Mouse (Mus musculus): Measurements from ENCODE around the gene D10Jhu81e. TPM values are rescaled to one million over a fixed set of nuclear protein-coding genes. Genes with fewer than 3 reads are reported as not detected.

D10Jhu81e gene
- polyA plus RNA-seq, 1 experiment = 59.7 TPM

DNA sequence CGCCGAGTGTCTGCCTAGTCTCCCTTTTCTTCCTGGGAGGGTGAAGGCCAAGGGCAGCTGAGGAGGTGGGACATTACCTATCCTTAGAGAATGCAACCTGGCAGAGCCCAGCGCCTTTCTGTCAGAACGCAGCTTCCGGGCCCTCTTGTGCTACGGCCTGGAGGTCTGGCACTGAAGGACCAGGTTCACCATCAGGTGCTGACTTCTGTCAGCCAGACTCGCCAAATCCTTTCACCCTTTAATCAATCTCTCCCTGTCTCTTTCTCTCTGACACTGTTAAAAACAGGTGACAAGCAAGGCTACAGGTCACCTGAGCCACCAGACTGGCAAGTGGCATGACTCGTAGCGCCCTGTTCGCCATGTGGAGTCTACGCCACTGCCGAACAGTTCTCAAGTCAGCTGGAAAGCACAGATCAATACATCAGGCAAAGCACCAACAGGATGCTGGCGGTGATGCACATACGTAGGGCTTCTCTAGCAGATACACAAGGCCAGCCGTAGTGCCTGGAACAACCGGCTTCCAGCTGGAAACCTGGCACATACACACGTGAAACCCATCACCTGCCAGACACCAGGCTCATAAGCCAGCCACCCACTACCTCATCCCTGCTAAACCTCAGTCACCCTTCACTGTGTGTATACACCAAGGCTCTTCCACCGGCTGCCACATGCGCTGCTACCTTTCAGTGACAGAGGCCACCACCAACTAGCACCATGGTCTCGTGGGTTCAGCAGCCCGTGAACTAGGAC lies 4.2 kb downstream of the D10Jhu81e start:
- peaks cover 82% of the 10 kb centered on the region for H3K36me3 ChIP-seq (replicated peaks; ENCODE audit: low read length)
- peaks cover 58% of the 10 kb centered on the region for H3K4me1 ChIP-seq
- no peaks in the 10 kb centered on the region for H3K9me3 ChIP-seq
- H3K27me3 ChIP-seq (replicated peaks) = no peaks in the 10 kb centered on the region
- H3K4me3 ChIP-seq (replicated peaks) = no peak overlapping the region
- TF ChIP-seq FLI1 (IDR thresholded peaks at IDR 0.05; ENCODE audit: low read length) (no peak), GATA1 (IDR thresholded peaks at IDR 0.05; ENCODE audit: borderline replicate concordance, low read length) (no peak)

DNA sequence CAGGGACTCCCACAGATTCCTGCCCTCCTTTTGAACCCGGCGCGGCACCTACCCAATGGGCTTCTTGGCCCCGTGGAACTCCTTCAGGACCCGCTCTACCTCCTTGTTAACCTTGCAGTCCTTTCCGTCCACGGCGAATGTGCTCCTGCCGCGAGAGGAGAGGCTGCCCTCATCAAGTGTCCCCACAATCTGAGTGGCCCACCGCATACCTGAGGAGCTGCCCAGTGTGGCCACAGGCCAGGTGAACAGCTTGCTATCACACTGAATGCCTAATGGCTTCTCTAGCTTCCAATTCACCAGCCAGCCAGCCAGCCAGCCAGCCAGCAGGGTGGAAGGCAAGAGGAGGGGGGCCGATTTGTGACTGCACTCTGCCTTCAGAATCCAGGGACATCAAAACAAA lies 4.8 kb downstream of the D10Jhu81e start:
- H3K36me3 ChIP-seq (replicated peaks; ENCODE audit: low read length) = peaks cover 85% of the 10 kb centered on the region
- peaks cover 58% of the 10 kb centered on the region for H3K4me1 ChIP-seq
- H3K4me3 ChIP-seq (replicated peaks) = no peak overlapping the region
- TF ChIP-seq FLI1 (IDR thresholded peaks at IDR 0.05; ENCODE audit: low read length) (no peak), GATA1 (IDR thresholded peaks at IDR 0.05; ENCODE audit: borderline replicate concordance, low read length) (no peak)
- H3K9me3 ChIP-seq = no peaks in the 10 kb centered on the region
- H3K27me3 ChIP-seq (replicated peaks) = no peaks in the 10 kb centered on the region

DNA sequence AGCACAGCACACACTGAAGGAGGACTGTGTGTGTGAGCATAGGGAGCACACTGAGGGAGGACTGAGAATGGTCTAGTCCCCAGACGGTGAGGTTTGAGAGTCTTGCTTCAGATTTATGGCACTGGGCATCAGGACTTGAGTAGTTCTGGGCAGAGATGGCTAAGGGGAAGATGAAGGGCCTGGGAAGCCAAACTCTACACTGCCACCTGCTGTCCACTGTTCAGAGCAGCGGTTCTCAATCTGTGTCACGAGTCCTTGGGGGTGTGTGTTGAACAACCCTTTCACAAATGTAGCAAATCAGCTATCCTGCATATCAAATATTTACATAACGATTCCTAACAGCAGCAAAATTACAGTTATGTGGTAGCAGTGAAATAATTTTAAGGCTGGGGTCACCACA lies 5.7 kb downstream of the D10Jhu81e start:
- Histone ChIP-seq H3K27me3 (replicated peaks) (no peaks in the 10 kb centered on the region), H3K36me3 (replicated peaks; ENCODE audit: low read length) (peaks cover 85% of the 10 kb centered on the region), H3K4me3 (replicated peaks) (peak overlapping the region; percentile 21), H3K9me3 (no peaks in the 10 kb centered on the region), H3K4me1 (peaks cover 60% of the 10 kb centered on the region)
- no peak for TF ChIP-seq FLI1 (IDR thresholded peaks at IDR 0.05; ENCODE audit: low read length)
- no peak for TF ChIP-seq GATA1 (IDR thresholded peaks at IDR 0.05; ENCODE audit: borderline replicate concordance, low read length)

DNA sequence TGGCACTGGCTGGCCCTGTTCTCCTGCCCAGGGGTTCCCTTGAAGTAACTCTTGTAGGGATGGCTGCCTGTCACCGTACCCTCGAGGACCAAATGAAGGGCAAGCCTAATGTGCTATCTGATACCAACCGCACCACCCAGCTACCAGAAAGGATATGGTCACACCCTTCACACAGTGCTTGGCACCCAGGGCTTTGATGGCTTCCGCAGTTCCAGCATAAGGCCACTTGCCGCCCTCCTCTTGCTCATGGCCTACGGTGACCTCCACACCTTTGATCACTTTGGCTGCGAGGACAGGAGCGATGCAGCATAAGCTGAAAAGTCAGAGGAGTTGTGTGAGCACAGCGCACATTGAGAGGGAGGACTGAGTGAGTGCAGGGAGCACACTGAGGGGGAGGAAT lies 6.3 kb downstream of the D10Jhu81e start:
- Histone ChIP-seq H3K4me1 (peaks cover 53% of the 10 kb centered on the region), H3K36me3 (replicated peaks; ENCODE audit: low read length) (peaks cover 80% of the 10 kb centered on the region), H3K9me3 (no peaks in the 10 kb centered on the region), H3K27me3 (replicated peaks) (peaks cover 4% of the 10 kb centered on the region), H3K4me3 (replicated peaks) (no peak overlapping the region)
- TF ChIP-seq GATA1 (IDR thresholded peaks at IDR 0.05; ENCODE audit: borderline replicate concordance, low read length) (no peak), FLI1 (IDR thresholded peaks at IDR 0.05; ENCODE audit: low read length) (no peak)

DNA sequence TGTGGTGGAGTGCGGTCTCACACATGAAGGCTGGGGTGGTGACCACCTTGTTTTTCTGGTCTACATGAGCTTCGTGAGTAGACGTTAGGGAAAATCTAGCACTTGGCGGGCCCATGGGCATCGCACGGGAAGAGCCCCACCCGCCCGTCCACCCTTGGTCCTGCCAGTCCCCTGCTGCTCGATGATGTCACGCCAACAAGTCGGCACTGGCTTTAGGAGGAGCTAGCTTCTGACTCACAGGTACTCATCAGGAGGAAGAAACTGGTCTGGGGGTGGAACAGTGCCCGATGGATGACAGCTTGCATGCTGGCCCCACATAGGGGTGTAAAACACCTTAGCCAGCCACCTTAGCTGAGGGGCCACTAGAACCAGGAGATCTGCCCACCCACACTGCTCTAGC lies 6.9 kb downstream of the D10Jhu81e start:
- TF ChIP-seq FLI1 (IDR thresholded peaks at IDR 0.05; ENCODE audit: low read length) (no peak), GATA1 (IDR thresholded peaks at IDR 0.05; ENCODE audit: borderline replicate concordance, low read length) (no peak)
- Histone ChIP-seq H3K27me3 (replicated peaks) (peaks cover 5% of the 10 kb centered on the region), H3K4me1 (peaks cover 51% of the 10 kb centered on the region), H3K9me3 (no peaks in the 10 kb centered on the region), H3K36me3 (replicated peaks; ENCODE audit: low read length) (peaks cover 76% of the 10 kb centered on the region), H3K4me3 (replicated peaks) (no peak overlapping the region)

DNA sequence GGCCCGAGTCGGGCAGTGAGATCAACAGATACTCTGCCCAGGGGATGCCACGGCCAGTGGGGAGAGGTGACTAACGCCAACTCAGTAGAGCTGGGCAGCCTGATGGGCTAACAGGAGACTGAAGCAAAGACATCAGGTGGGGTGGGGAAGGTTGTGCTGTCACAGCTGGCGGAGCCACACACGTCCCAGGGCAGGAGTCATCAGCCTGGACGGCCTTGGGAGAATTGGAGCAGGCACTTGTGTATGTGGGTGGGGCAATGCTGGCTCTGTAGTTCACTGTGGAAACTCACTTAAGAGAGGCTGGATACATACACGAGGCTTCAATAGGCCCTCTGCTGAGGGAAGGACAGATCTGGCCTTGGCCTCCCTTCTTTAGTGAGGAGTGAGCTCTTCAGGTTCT lies 8.5 kb downstream of the D10Jhu81e start:
- no peak for TF ChIP-seq GATA1 (IDR thresholded peaks at IDR 0.05; ENCODE audit: borderline replicate concordance, low read length)
- TF ChIP-seq FLI1 (IDR thresholded peaks at IDR 0.05; ENCODE audit: low read length) = no peak
- H3K27me3 ChIP-seq (replicated peaks) = peaks cover 8% of the 10 kb centered on the region
- H3K36me3 ChIP-seq (replicated peaks; ENCODE audit: low read length) = peaks cover 61% of the 10 kb centered on the region
- H3K4me1 ChIP-seq = peaks cover 47% of the 10 kb centered on the region
- H3K9me3 ChIP-seq = no peaks in the 10 kb centered on the region
- peak overlapping the region; percentile 81 for H3K4me3 ChIP-seq (replicated peaks)

DNA sequence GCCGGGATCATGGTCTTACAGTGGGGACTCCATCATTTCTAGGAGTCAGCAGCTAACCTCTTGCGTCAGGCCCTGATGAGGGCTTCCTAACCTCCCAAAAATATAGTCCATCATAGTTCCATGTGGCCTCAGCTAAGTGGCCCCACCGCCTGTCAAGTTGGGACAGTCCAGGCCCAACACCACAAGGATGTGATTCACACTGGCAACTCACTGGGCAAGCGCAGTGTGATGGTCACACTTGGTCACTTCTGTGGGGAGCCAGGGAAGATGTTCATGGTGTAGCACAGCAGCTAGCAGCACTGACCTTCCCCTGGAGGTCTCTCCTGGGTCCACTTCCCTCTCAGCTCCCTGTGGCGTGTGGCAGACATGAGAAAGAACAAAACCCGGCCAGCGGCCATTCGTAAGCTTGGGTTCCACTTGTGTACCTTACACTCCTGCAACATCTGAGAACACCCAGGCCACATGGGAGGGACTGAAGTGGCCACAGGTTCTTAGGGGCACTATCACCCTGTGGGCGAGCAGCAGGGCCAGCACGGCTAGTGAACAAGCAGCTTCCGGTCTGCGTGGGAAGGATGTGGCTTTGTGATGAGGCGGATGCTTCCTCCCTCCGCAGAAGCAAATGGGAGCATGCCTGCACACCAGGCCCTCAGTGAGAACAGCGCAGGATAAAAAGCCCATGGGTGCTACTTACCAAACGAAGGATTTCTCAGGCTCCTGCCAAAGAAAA lies 9.1 kb downstream of the D10Jhu81e start:
- no peak for TF ChIP-seq GATA1 (IDR thresholded peaks at IDR 0.05; ENCODE audit: borderline replicate concordance, low read length)
- no peak for TF ChIP-seq FLI1 (IDR thresholded peaks at IDR 0.05; ENCODE audit: low read length)
- Histone ChIP-seq H3K27me3 (replicated peaks) (peaks cover 9% of the 10 kb centered on the region), H3K4me1 (peaks cover 47% of the 10 kb centered on the region), H3K4me3 (replicated peaks) (peak overlapping the region; percentile 81), H3K9me3 (no peaks in the 10 kb centered on the region), H3K36me3 (replicated peaks; ENCODE audit: low read length) (peaks cover 55% of the 10 kb centered on the region)

DNA sequence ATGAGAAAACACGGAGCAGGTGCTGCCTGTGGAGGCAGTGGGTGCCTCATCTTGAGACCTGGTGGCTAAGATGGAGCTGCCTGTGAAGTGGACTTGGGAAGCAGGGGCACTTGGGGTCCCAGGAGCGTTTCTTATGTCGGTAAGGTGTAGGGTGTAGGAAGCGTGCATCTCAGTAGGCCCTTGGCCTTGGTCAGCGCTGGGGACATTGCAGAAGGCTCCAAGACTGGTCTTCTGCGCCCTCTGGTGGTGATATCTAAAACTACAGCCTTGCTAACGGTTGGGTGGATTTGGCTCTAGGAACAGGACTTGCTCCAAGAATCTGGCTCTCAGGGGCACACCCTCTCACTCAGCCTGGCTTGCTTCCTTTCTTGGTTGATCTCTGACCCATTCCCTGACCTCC lies 9.7 kb downstream of the D10Jhu81e start:
- Histone ChIP-seq H3K9me3 (no peaks in the 10 kb centered on the region), H3K36me3 (replicated peaks; ENCODE audit: low read length) (peaks cover 49% of the 10 kb centered on the region), H3K4me3 (replicated peaks) (peak overlapping the region; percentile 81), H3K27me3 (replicated peaks) (peaks cover 13% of the 10 kb centered on the region), H3K4me1 (peaks cover 47% of the 10 kb centered on the region)
- TF ChIP-seq FLI1 (IDR thresholded peaks at IDR 0.05; ENCODE audit: low read length) (no peak), GATA1 (IDR thresholded peaks at IDR 0.05; ENCODE audit: borderline replicate concordance, low read length) (no peak)

DNA sequence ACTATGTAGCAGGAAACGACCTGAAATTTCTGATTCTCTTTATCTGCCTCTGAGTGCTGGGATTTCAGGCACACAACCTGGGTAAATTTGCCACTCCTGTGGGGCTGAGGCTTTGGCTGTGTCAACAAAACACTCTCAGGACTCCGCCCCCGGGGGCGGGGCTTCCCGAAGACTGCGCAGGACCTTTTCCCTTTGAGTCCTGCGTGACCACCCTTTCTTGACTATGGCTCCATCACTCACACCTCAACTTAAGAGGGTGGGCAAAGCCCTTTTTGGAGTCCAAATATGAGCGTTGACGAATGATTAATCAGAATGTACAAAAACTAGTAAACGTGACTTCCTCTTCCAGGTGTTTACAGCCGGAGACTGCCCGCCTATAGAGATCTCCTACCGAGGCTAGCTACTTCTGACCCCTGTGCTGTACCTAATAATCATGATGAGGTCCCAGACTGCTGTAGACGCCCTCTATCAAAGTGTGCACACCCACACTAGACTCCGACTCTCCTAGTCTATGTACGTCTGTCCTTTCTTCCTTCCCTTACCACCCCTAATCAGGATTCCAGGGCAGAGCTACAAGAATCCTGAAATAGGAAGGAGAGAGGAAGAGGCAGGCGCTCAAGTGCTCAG lies 10.2 kb downstream of the D10Jhu81e start:
- no peak for TF ChIP-seq GATA1 (IDR thresholded peaks at IDR 0.05; ENCODE audit: borderline replicate concordance, low read length)
- no peak for TF ChIP-seq FLI1 (IDR thresholded peaks at IDR 0.05; ENCODE audit: low read length)
- Histone ChIP-seq H3K4me3 (replicated peaks) (peak overlapping the region; percentile 81), H3K4me1 (peaks cover 53% of the 10 kb centered on the region), H3K36me3 (replicated peaks; ENCODE audit: low read length) (peaks cover 43% of the 10 kb centered on the region), H3K9me3 (no peaks in the 10 kb centered on the region), H3K27me3 (replicated peaks) (peaks cover 15% of the 10 kb centered on the region)

DNA sequence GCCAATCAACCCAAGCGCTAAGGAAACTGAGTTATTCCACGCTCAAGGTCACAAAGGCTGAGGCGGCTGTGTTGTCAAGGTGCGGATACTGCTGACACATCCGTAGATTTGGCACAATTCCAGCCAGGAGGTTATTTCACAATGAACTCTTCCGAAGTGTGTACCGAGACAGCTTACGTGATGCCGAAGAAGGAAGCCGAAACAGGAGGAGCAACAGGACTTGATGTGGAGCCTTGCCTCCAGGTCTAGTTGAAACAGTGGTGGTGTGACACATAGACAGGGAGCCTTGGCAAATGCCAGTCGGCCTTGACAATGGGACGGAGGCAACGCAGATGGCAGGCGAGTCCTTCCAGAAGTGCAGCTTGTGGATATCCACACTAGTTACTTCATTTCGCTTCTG lies 11.5 kb downstream of the D10Jhu81e start:
- H3K4me1 ChIP-seq = peaks cover 54% of the 10 kb centered on the region
- H3K27me3 ChIP-seq (replicated peaks) = peaks cover 28% of the 10 kb centered on the region
- H3K9me3 ChIP-seq = peaks cover 5% of the 10 kb centered on the region
- no peak for TF ChIP-seq FLI1 (IDR thresholded peaks at IDR 0.05; ENCODE audit: low read length)
- TF ChIP-seq GATA1 (IDR thresholded peaks at IDR 0.05; ENCODE audit: borderline replicate concordance, low read length) = no peak
- H3K36me3 ChIP-seq (replicated peaks; ENCODE audit: low read length) = peaks cover 30% of the 10 kb centered on the region
- no peak overlapping the region for H3K4me3 ChIP-seq (replicated peaks)
